Mouse (Mus musculus) cerebellum, adult 11 months (tissue): Measurements from ENCODE around the gene Nrl.

ENCODE experiments used
- DNase-seq: peaks from one replicate; pipeline ENCODE4 v3.0.0; 2022

The Nrl gene

DNA sequence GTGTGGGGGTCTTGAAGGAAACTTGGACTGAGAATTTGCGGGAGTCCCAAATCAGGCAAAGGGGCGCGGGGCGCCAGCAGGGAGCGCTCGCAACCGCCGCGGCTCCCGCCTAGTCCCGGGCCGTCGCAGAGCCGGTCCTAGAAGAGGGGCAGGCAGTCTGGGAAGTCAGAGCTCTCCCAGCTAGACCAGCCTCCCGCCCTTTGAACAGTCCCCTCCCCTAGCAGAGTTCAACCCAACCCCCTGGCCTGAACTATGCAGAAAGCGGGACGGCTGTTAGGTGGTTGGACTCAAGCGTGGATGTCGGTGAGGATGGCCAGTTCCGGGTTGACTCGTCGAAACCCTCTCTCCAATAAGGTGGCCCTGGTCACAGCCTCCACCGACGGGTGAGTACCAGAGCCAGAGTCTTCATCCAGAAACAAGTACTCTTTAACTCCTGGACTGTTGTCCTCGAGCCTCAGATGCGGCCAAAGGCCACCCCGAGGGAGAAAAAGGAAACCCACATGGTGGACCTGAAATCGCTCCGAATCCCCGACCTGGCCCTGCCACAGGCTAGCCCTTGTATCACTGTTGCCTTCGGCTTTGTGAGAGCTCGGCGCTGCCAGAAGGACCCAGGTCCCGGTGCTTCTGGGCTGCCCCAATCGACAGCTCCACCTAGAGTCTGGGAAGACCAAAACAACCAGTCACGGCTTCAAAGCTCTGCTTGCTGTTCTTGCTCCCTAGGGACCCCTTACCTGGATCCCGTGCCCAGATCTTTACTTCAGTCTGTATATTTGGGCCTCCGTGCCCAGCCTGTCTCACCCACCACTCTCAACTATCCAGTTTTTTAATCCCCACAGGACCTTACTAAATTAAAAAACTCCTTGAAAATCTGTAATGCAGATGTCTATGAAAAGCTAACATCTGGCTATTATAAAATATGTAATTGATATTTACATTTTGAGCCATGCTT, 45.9 kb downstream of the Nrl start, which contains the start of gene Dhrs4:
Dhrs4 (plus strand) TSS at position 108 of the 949 bp plus-strand sequence.
- DNase-seq, result peak; percentile 72

DNA sequence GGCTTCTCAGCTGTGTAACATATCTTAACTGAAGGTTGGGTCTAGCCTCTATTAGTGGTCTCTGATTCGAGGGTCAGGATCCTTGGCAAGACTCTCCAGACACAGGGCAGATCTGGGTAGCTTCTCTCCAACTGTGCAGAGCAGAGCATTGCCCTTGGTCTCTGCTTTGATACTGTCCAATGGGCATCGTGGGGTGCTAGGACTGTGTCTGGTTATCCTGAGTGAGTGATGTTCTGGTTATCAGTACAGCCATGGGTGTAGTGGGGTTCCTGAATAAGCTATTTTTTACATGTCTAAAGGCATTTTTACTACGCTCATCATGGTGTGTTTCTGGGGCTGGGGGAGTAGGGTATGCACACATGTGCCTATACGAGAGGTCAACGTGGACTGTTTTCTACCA, 47.0 kb downstream of the Nrl start:
- no peak for DNase-seq

DNA sequence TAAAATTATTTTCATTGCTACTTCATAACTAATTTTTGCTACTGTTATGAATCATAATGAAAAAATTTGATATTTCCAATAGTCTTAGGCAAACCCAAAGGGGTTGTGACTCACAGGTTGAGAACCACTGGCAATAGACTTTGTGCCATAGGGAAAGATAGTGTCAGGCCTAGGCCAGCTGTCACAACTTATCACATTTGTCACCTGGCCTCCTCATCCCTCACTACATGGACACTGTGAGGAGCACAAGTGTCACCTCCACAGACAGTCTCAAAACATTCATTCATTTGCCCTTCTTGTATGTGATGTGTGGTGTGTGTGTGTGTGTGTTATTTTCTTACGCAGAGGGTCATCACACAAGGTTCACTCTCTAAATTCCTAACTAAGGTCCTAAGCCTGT, 47.4 kb downstream of the Nrl start:
- DNase-seq, result no peak

DNA sequence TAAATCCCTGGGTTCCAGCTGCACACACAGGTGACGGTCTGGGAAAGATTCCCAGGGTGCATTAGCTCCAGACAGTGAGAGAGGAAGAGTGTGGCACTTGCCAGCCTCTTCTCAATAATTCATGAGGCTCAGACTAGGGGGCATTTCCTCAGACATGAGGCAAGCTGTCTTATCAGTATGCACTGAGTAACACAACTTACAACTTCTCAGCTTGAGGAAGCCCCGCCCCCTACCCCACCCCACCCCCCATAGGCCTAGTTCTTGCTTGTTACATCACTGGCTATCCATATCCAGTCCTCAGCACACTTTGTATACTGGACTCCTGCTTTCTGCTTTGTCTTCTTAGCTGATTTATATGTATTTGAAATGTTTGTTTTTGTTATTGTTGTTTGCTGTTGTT, 49.1 kb downstream of the Nrl start:
- no peak for DNase-seq

DNA sequence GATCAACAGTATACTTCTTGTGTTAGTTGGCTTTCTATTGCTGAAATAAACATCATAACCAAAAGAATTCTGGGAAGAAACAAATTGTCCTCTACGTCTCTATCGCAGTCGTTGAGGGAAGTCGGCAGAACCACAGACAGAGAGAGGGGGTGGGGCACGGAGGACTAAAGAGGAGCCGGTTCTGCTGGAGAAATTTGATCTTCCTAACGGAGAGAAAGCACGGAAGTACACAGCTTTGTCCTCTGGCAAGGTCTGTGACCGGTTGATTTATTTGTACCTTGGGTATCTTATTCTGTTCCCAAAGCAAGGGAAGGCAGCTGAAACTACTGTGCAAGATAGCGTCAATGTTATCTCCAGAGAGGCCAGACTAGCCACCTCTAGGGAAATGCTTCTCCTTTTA, 54.0 kb downstream of the Nrl start:
- DNase-seq, result no peak

DNA sequence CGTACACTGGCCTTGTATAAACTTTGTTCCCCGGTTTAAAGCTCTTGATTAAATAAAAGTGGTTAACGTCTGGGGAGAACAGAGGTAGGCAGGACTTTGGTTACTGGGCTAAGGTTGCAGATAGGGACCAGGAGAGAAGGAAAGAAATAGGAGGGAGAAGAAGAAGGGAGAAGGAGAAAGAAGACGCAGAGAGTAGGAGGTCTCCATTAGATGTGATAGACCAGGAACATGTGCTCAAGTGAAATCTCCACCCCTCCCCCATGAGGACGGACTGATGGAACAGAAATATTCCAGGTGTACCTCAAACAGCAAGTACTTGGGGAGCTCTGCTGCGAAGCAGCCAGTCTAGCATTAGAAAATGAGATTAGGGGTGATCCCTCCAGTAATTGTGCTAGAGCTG, 55.0 kb downstream of the Nrl start:
- DNase-seq, result no peak

DNA sequence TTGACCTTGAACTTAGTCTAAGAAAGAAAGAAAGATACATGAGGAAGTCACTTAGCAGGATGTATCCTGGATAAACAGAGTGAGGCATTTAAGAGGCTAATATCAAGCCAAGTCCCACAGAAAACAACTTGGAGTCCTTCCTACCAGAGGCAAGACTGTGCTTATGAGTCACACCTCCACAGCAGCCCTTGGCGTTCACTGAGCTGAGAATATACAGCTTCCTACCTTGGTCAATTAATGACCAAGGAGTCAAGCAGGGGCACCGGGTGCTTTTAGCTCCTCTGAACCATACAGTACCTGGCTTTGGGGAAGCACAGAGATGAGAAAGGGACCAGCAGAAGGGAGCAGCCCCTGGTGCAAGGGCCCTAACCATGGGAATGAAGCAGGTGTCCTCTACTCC, 55.7 kb downstream of the Nrl start:
- DNase-seq, result no peak
